Mouse (Mus musculus): ENCODE measurements around the gene Znrf4. TPM values are rescaled to one million over a fixed set of nuclear protein-coding genes. Genes with fewer than 3 reads are reported as not detected.

Gene Znrf4
- polyA plus RNA-seq, 1 experiment = not detected

DNA sequence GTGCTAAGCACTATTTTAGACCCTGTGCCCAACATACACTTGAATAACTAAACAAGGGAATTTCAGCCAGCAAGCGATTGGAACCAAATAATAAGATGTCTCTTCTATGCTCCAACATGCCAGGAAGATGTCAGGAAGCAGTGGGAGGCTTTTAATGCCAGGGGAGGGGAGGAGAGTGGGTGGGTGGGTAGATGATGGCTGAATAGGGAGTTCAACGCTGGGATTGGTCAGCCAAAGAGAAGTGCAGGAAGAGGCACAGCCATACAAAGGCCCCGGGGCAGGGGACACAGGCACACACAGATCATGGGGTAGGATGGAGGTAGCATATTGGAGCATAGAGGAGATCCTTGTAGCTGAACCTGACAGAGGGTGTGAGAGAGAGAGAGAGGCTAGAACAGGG lies 24.6 kb upstream of the Znrf4 start:
- Histone ChIP-seq H3K4me2 (ENCODE audit: low read depth) (no peak overlapping the region), H3K27me3 (ENCODE audit: control insufficient read depth, insufficient read depth, insufficient read length) (no peaks in the 10 kb centered on the region), H3K79me2 (ENCODE audit: control insufficient read depth, insufficient read depth) (no peaks in the 10 kb centered on the region), H3K36me3 (ENCODE audit: control insufficient read depth, insufficient read depth) (no peaks in the 10 kb centered on the region), H3ac (ENCODE audit: control insufficient read depth, insufficient read length) (no peak overlapping the region), H3K4me3 (no peak overlapping the region)
- TF ChIP-seq CEBPB (IDR thresholded peaks at IDR 0.05; ENCODE audit: insufficient read depth, poor library complexity, severe bottlenecking) (no peak), REST (IDR thresholded peaks at IDR 0.05; ENCODE audit: insufficient read depth, insufficient read length) (no peak), POLR2AphosphoS2 (IDR thresholded peaks at IDR 0.05; ENCODE audit: insufficient read length, low read depth) (no peak), TCF3 (IDR thresholded peaks at IDR 0.05; ENCODE audit: insufficient read length, low read depth) (no peak), SRF (IDR thresholded peaks at IDR 0.05; ENCODE audit: control insufficient read depth, insufficient read length, low read depth) (no peak), POLR2A (IDR thresholded peaks at IDR 0.05; ENCODE audit: insufficient read length, low read depth) (no peak), USF1 (IDR thresholded peaks at IDR 0.05; ENCODE audit: low read depth) (no peak), TCF12 (IDR thresholded peaks at IDR 0.05; ENCODE audit: insufficient read depth, poor library complexity, severe bottlenecking) (no peak), MYOG (IDR thresholded peaks at IDR 0.05; ENCODE audit: control insufficient read depth in 1 of 3, insufficient read depth in 1 of 3, insufficient read length in 2 of 3, low read depth in 2 of 3) (no peak), MYOD1 (IDR thresholded peaks at IDR 0.05; ENCODE audit: control insufficient read depth in 1 of 3, insufficient read length in 2 of 3, low read depth in 2 of 3) (no peak), E2F4 (IDR thresholded peaks at IDR 0.05; ENCODE audit: insufficient read depth) (no peak), MAX (IDR thresholded peaks at IDR 0.05; ENCODE audit: low read depth) (no peak)

DNA sequence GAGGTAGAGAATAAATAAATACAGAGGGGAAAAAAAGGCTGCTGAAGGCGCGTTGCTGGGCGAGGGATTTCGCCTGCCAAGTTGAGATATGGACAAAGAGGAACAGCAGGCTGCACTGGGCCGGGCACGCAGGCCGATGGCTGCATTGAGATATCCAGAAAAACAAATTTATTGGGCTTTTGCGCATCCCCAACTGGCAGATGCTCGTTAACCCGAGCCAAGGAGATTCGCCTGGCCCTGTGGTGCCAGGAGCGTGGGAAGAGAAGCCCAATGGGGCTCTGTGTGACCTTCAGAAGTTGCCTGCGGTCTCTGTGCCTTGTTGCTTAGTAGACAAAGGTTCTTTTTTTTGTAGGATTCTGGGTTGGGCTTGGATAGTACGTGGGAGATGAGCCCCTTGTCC lies 24.0 kb upstream of the Znrf4 start:
- TF ChIP-seq E2F4 (IDR thresholded peaks at IDR 0.05; ENCODE audit: insufficient read depth) (no peak), MYOD1 (IDR thresholded peaks at IDR 0.05; ENCODE audit: control insufficient read depth in 1 of 3, insufficient read length in 2 of 3, low read depth in 2 of 3) (no peak), SRF (IDR thresholded peaks at IDR 0.05; ENCODE audit: control insufficient read depth, insufficient read length, low read depth) (no peak), POLR2AphosphoS2 (IDR thresholded peaks at IDR 0.05; ENCODE audit: insufficient read length, low read depth) (no peak), MAX (IDR thresholded peaks at IDR 0.05; ENCODE audit: low read depth) (no peak), TCF3 (IDR thresholded peaks at IDR 0.05; ENCODE audit: insufficient read length, low read depth) (no peak), CEBPB (IDR thresholded peaks at IDR 0.05; ENCODE audit: insufficient read depth, poor library complexity, severe bottlenecking) (no peak), MYOG (IDR thresholded peaks at IDR 0.05; ENCODE audit: control insufficient read depth in 1 of 3, insufficient read depth in 1 of 3, insufficient read length in 2 of 3, low read depth in 2 of 3) (no peak), REST (IDR thresholded peaks at IDR 0.05; ENCODE audit: insufficient read depth, insufficient read length) (no peak), POLR2A (IDR thresholded peaks at IDR 0.05; ENCODE audit: insufficient read length, low read depth) (no peak), TCF12 (IDR thresholded peaks at IDR 0.05; ENCODE audit: insufficient read depth, poor library complexity, severe bottlenecking) (no peak), USF1 (IDR thresholded peaks at IDR 0.05; ENCODE audit: low read depth) (no peak)
- no peaks in the 10 kb centered on the region for H3K79me2 ChIP-seq (ENCODE audit: control insufficient read depth, insufficient read depth)
- H3ac ChIP-seq (ENCODE audit: control insufficient read depth, insufficient read length) = no peak overlapping the region
- H3K4me2 ChIP-seq (ENCODE audit: low read depth) = no peak overlapping the region
- H3K36me3 ChIP-seq (ENCODE audit: control insufficient read depth, insufficient read depth) = no peaks in the 10 kb centered on the region
- H3K4me3 ChIP-seq = no peak overlapping the region
- no peaks in the 10 kb centered on the region for H3K27me3 ChIP-seq (ENCODE audit: control insufficient read depth, insufficient read depth, insufficient read length)

DNA sequence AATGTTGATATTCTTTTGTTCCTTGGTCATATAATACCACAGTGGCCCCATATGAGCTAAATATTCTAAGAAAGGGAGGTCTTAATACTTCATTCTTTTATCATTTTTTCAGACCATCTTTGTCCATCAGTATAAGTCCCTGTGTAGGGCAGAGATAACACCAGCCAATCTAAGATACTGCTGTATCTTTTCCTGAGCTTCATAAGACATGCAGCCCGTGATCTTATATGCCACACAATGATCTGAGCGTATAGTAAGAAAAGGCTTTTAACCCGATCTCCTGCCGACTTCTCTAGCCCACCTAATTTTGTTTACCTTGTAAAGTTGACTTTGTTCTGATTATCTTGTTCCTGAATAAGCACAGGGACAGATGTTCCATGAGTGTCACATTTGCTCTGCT lies 12.7 kb upstream of the Znrf4 start:
- Histone ChIP-seq H3K4me2 (ENCODE audit: low read depth) (no peak overlapping the region), H3K79me2 (ENCODE audit: control insufficient read depth, insufficient read depth) (no peaks in the 10 kb centered on the region), H3K4me3 (no peak overlapping the region), H3K36me3 (ENCODE audit: control insufficient read depth, insufficient read depth) (no peaks in the 10 kb centered on the region), H3K27me3 (ENCODE audit: control insufficient read depth, insufficient read depth, insufficient read length) (peaks cover 5% of the 10 kb centered on the region), H3ac (ENCODE audit: control insufficient read depth, insufficient read length) (no peak overlapping the region)
- TF ChIP-seq POLR2A (IDR thresholded peaks at IDR 0.05; ENCODE audit: insufficient read length, low read depth) (no peak), REST (IDR thresholded peaks at IDR 0.05; ENCODE audit: insufficient read depth, insufficient read length) (no peak), CEBPB (IDR thresholded peaks at IDR 0.05; ENCODE audit: insufficient read depth, poor library complexity, severe bottlenecking) (no peak), USF1 (IDR thresholded peaks at IDR 0.05; ENCODE audit: low read depth) (no peak), MYOG (IDR thresholded peaks at IDR 0.05; ENCODE audit: control insufficient read depth in 1 of 3, insufficient read depth in 1 of 3, insufficient read length in 2 of 3, low read depth in 2 of 3) (no peak), MYOD1 (IDR thresholded peaks at IDR 0.05; ENCODE audit: control insufficient read depth in 1 of 3, insufficient read length in 2 of 3, low read depth in 2 of 3) (no peak), TCF12 (IDR thresholded peaks at IDR 0.05; ENCODE audit: insufficient read depth, poor library complexity, severe bottlenecking) (no peak), POLR2AphosphoS2 (IDR thresholded peaks at IDR 0.05; ENCODE audit: insufficient read length, low read depth) (no peak), E2F4 (IDR thresholded peaks at IDR 0.05; ENCODE audit: insufficient read depth) (no peak), MAX (IDR thresholded peaks at IDR 0.05; ENCODE audit: low read depth) (no peak), TCF3 (IDR thresholded peaks at IDR 0.05; ENCODE audit: insufficient read length, low read depth) (no peak), SRF (IDR thresholded peaks at IDR 0.05; ENCODE audit: control insufficient read depth, insufficient read length, low read depth) (no peak)

DNA sequence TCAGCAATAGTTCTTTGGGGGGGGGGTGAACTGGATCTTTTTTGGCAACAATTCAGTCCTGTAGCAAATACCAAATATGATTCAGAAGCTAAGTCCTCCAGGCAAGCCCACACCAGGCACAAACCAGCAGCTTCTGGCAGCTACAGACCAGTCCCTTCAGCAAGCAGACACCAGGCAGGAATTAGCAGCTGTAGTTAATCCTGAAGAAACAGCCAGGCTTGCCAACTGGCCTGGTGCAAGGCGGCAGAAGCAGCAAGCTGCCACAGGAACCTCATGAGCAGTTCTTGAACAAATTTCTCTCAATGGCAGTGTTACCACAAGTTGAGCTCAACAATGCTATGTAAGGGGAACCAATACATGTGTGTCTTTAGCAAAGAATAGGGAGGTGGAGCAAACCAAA lies 10.5 kb upstream of the Znrf4 start:
- H3K36me3 ChIP-seq (ENCODE audit: control insufficient read depth, insufficient read depth) = no peaks in the 10 kb centered on the region
- H3K4me2 ChIP-seq (ENCODE audit: low read depth) = no peak overlapping the region
- no peak overlapping the region for H3K4me3 ChIP-seq
- H3K27me3 ChIP-seq (ENCODE audit: control insufficient read depth, insufficient read depth, insufficient read length) = peaks cover 5% of the 10 kb centered on the region
- H3ac ChIP-seq (ENCODE audit: control insufficient read depth, insufficient read length) = no peak overlapping the region
- no peaks in the 10 kb centered on the region for H3K79me2 ChIP-seq (ENCODE audit: control insufficient read depth, insufficient read depth)
- TF ChIP-seq E2F4 (IDR thresholded peaks at IDR 0.05; ENCODE audit: insufficient read depth) = no peak
- TF ChIP-seq CEBPB (IDR thresholded peaks at IDR 0.05; ENCODE audit: insufficient read depth, poor library complexity, severe bottlenecking) = no peak
- peak in 1 of 3 experiments; percentile 37 for TF ChIP-seq MYOG (IDR thresholded peaks at IDR 0.05; ENCODE audit: control insufficient read depth in 1 of 3, insufficient read depth in 1 of 3, insufficient read length in 2 of 3, low read depth in 2 of 3)
- peak in 1 of 3 experiments; percentile 23 for TF ChIP-seq MYOD1 (IDR thresholded peaks at IDR 0.05; ENCODE audit: control insufficient read depth in 1 of 3, insufficient read length in 2 of 3, low read depth in 2 of 3)
- no peak for TF ChIP-seq TCF3 (IDR thresholded peaks at IDR 0.05; ENCODE audit: insufficient read length, low read depth)
- no peak for TF ChIP-seq POLR2AphosphoS2 (IDR thresholded peaks at IDR 0.05; ENCODE audit: insufficient read length, low read depth)
